Mouse (Mus musculus) CH12.LX (cell line): ENCODE data around the gene Tmbim4. TPM values are rescaled to one million over a fixed set of nuclear protein-coding genes. Genes with fewer than 3 reads are reported as not detected.

Source experiments
- DNase-seq: peaks from one replicate; pipeline ENCODE4 v3.0.0-alpha.2; 2013; ENCODE audit errors: extremely low read depth
- H3K27ac ChIP-seq: 2 replicates; pipeline ENCODE4 v1.5.1; 2012; ENCODE audit warnings: low read depth, mild to moderate bottlenecking, control low read depth, moderate library complexity; ENCODE audit not compliant: insufficient read depth
- H3K27me3 ChIP-seq: replicated peaks from 2 replicates; pipeline ENCODE3; 2012; ENCODE audit warnings: inconsistent platforms
- H3K36me3 ChIP-seq, 2 experiments: replicated peaks in 1 of 2; 2 replicates each; pipeline versions ENCODE3 to v1.6.1; 2012; ENCODE audit warnings: inconsistent platforms in 1 of 2, low read length in 1 of 2, mild to moderate bottlenecking in 1 of 2, mixed read lengths in 1 of 2, moderate library complexity in 1 of 2; ENCODE audit not compliant: control insufficient read depth in 1 of 2, insufficient read depth in 1 of 2
- H3K4me1 ChIP-seq, 2 experiments: 2 replicates each; pipeline ENCODE4 v1.6.1; 2012; ENCODE audit warnings: inconsistent platforms in 1 of 2, moderate library complexity in 1 of 2; ENCODE audit not compliant: insufficient read depth in 2 of 2, control insufficient read depth in 1 of 2
- H3K4me2 ChIP-seq: 2 replicates; pipeline ENCODE4 v1.6.1; 2012; ENCODE audit warnings: low read depth, mild to moderate bottlenecking, control low read depth; ENCODE audit not compliant: poor library complexity, insufficient read depth, severe bottlenecking
- H3K4me3 ChIP-seq, 3 experiments: fragments of 150-350 bp in 1 of 3; sonication (generic) in 1 of 3; replicated peaks in 1 of 3; 2 replicates each; pipeline versions ENCODE3 to v1.5.1; 2011 to 2012; ENCODE audit warnings: low read depth in 2 of 3, low read length in 2 of 3, mild to moderate bottlenecking in 2 of 3, moderate library complexity in 2 of 3, control low read depth in 1 of 3, improper control_type of control experiment in 1 of 3, inconsistent platforms in 1 of 3, mixed read lengths in 1 of 3; ENCODE audit not compliant: poor library complexity in 1 of 3
- H3K79me2 ChIP-seq: replicated peaks from 2 replicates; pipeline ENCODE4 v1.6.1; 2012; ENCODE audit warnings: mild to moderate bottlenecking, moderate library complexity; ENCODE audit not compliant: control insufficient read depth, poor library complexity, insufficient read depth, severe bottlenecking; ENCODE audit errors: extremely low read depth
- H3K9ac ChIP-seq: 2 replicates; pipeline ENCODE4 v1.6.1; 2012; ENCODE audit warnings: low read depth, mild to moderate bottlenecking, control low read depth, moderate library complexity; ENCODE audit not compliant: insufficient read depth
- H3K9me3 ChIP-seq: replicated peaks from 2 replicates; pipeline ENCODE3; 2012; ENCODE audit warnings: low read length, inconsistent platforms, mixed read lengths
- CHD1 ChIP-seq: IDR thresholded peaks from 2 replicates; pipeline ENCODE4 v1.6.1; 2012; ENCODE audit warnings: low read depth, low read length, improper control_type of control experiment, inconsistent platforms
- CHD2 ChIP-seq: IDR thresholded peaks from 2 replicates; pipeline ENCODE4 v1.6.1; 2011; ENCODE audit warnings: low read length, improper control_type of control experiment
- CTCF ChIP-seq, 2 experiments: IDR thresholded peaks in 1 of 2; conservative IDR thresholded peaks in 1 of 2; 2 replicates each; pipeline ENCODE4 v1.5.1; 2011 to 2012; ENCODE audit warnings: low read depth in 2 of 2, low read length in 2 of 2, improper control_type of control experiment in 1 of 2, inconsistent platforms in 1 of 2, mild to moderate bottlenecking in 1 of 2, moderate library complexity in 1 of 2
- EP300 ChIP-seq: IDR thresholded peaks from 2 replicates; pipeline ENCODE4 v1.6.1; 2011; ENCODE audit warnings: low read length, improper control_type of control experiment
- ETS1 ChIP-seq: conservative IDR thresholded peaks from 2 replicates; pipeline ENCODE4 v1.6.1; 2012; ENCODE audit warnings: low read depth, mild to moderate bottlenecking, inconsistent platforms, low read length, improper control_type of control experiment, moderate library complexity
- GABPA ChIP-seq: IDR thresholded peaks from 2 replicates; pipeline ENCODE4 v1.6.1; 2012; ENCODE audit warnings: low read depth, low read length, improper control_type of control experiment, inconsistent platforms; ENCODE audit not compliant: insufficient replicate concordance
- HCFC1 ChIP-seq: IDR thresholded peaks from 2 replicates; pipeline ENCODE4 v1.6.1; 2012; ENCODE audit warnings: low read depth, mild to moderate bottlenecking, inconsistent platforms, low read length, improper control_type of control experiment
- JUND ChIP-seq: conservative IDR thresholded peaks from 2 replicates; pipeline ENCODE4 v1.6.1; 2011; ENCODE audit warnings: low read depth, low read length, improper control_type of control experiment
- KAT2A ChIP-seq: IDR thresholded peaks from 2 replicates; pipeline ENCODE4 v1.6.1; 2012; ENCODE audit warnings: low read length, improper control_type of control experiment, inconsistent platforms; ENCODE audit not compliant: insufficient replicate concordance
- MAX ChIP-seq: IDR thresholded peaks from 2 replicates; pipeline ENCODE4 v1.6.1; 2011; ENCODE audit warnings: low read length, improper control_type of control experiment
- MXI1 ChIP-seq: IDR thresholded peaks from 2 replicates; pipeline ENCODE4 v1.6.1; 2011; ENCODE audit warnings: mild to moderate bottlenecking, low read depth, low read length, improper control_type of control experiment
- NELFE ChIP-seq: IDR thresholded peaks from 2 replicates; pipeline ENCODE4 v1.6.1; 2011; ENCODE audit warnings: low read depth, low read length, improper control_type of control experiment
- PAX5 ChIP-seq: IDR thresholded peaks from 2 replicates; pipeline ENCODE4 v1.6.1; 2012; ENCODE audit warnings: low read length, inconsistent platforms, mixed read lengths
- POLR2A ChIP-seq: IDR thresholded peaks from 2 replicates; pipeline ENCODE4 v1.6.1; 2011; ENCODE audit warnings: low read depth, mild to moderate bottlenecking, improper control_type of control experiment, low read length
- POLR2AphosphoS2 ChIP-seq: IDR thresholded peaks from 2 replicates; pipeline ENCODE4 v1.6.1; 2011; ENCODE audit warnings: low read depth, low read length, improper control_type of control experiment
- RAD21 ChIP-seq: IDR thresholded peaks from 2 replicates; pipeline ENCODE4 v1.6.1; 2011; ENCODE audit warnings: low read depth, mild to moderate bottlenecking, low read length, improper control_type of control experiment, moderate library complexity
- RCOR1 ChIP-seq: conservative IDR thresholded peaks from 2 replicates; pipeline ENCODE4 v1.6.1; 2012; ENCODE audit warnings: low read depth, mild to moderate bottlenecking, inconsistent platforms, low read length, improper control_type of control experiment
- SIN3A ChIP-seq: IDR thresholded peaks from 2 replicates; pipeline ENCODE4 v1.6.1; 2012; ENCODE audit warnings: low read length, improper control_type of control experiment, inconsistent platforms
- SMC3 ChIP-seq: IDR thresholded peaks from 2 replicates; pipeline ENCODE4 v1.6.1; 2011; ENCODE audit warnings: low read depth, low read length, improper control_type of control experiment
- TBP ChIP-seq: conservative IDR thresholded peaks from 2 replicates; pipeline ENCODE4 v1.6.1; 2011; ENCODE audit warnings: low read depth, low read length, improper control_type of control experiment
- TCF12 ChIP-seq: IDR thresholded peaks from 2 replicates; pipeline ENCODE4 v1.6.1; 2014; ENCODE audit warnings: low read depth, mild to moderate bottlenecking, inconsistent platforms, low read length, improper control_type of control experiment
- UBTF ChIP-seq: IDR thresholded peaks from 2 replicates; pipeline ENCODE4 v1.6.1; 2012; ENCODE audit warnings: low read depth, mild to moderate bottlenecking, inconsistent platforms, low read length, improper control_type of control experiment, moderate library complexity
- ZC3H11A ChIP-seq: IDR thresholded peaks from 2 replicates; pipeline ENCODE4 v1.6.1; 2012; ENCODE audit warnings: low read depth, mild to moderate bottlenecking, inconsistent platforms, low read length, improper control_type of control experiment
- ZKSCAN1 ChIP-seq: IDR thresholded peaks from 2 replicates; pipeline ENCODE4 v1.6.1; 2012; ENCODE audit warnings: low read depth, inconsistent platforms, low read length, improper control_type of control experiment, borderline replicate concordance
- ZNF384 ChIP-seq: IDR thresholded peaks from 2 replicates; pipeline ENCODE4 v1.6.1; 2012; ENCODE audit warnings: low read depth, low read length, improper control_type of control experiment, inconsistent platforms
- dilution Hi-C: fragments of 300-500 bp; cut with MboI; formaldehyde crosslinking; loops from 2 replicates; pipeline ENCODE4 v1.14.3; 2020; ENCODE audit warnings: low sequenced_read_pairs; ENCODE audit not compliant: extremely low pct_unique_long_range_greater_than_20kb, extremely low pct_ligation_motif_present
- in situ Hi-C: fragments of 300-500 bp; cut with MboI; formaldehyde crosslinking; loops from 3 replicates; pipeline ENCODE4 v1.14.3; 2019; ENCODE audit warnings: low sequenced_read_pairs, low pct_ligation_motif_present, low pct_unique_long_range_greater_than_20kb, mixed read lengths
- polyA plus RNA-seq: library from polyadenylated mRNA; unstranded; fragments of >175 nt; gene quantifications from 2 replicates; pipeline ENCODE4 v1.2.1, GENCODE M21; 2012; ENCODE audit warnings: low read depth; ENCODE audit not compliant: insufficient read length
- total RNA-seq, 2 experiments: library from RNA; depleted of rRNA; stranded (reverse); fragments of 300-350 nt in 1 of 2; fragments of >200 nt in 1 of 2; gene quantifications; 2 replicates each; pipeline ENCODE4 v1.2.3; 2012 to 2014

The Tmbim4 gene
- total and polyA plus RNA-seq, 3 experiments: 97.8 to 113 (median 112) TPM

- H3K9ac ChIP-seq: no peak overlapping the region
- H3K4me3 ChIP-seq: no peak overlapping the region
- H3K4me1 ChIP-seq: peaks cover 0 to 10% of the 10 kb centered on the region in 2 experiments; a peak in 2 of 4 replicates
- TF ChIP-seq JUND (no peak), UBTF (no peak)
- TF ChIP-seq, all 38 proteins: peak for 0
- no peak overlapping the region for H3K4me2 ChIP-seq
- no peak overlapping the region for H3K27ac ChIP-seq
- DNase-seq: no peak
- H3K9me3 ChIP-seq: no peaks in the 10 kb centered on the region
- no peaks in the 10 kb centered on the region for H3K79me2 ChIP-seq
- dilution Hi-C loops: no loop called here
- H3K27me3 ChIP-seq: no peaks in the 10 kb centered on the region
- H3K36me3 ChIP-seq: no peaks in the 10 kb centered on the region
- in situ Hi-C loops: loop anchor here (25.0 kb wide), 1 partner anchor 595 kb away; no protein-coding TSS in a partner anchor
Measured at GRCm38 (mm10) chr10:120267790-120268189, 66.4 kb downstream of the Tmbim4 start.

- no peak overlapping the region for H3K4me2 ChIP-seq
- TF ChIP-seq JUND (no peak), UBTF (no peak), CTCF (conservative IDR thresholded peaks at IDR 0.05 in 1 of 2, IDR thresholded peaks at IDR 0.05 in 1 of 2; ENCODE audit: low read depth in 2 of 2, low read length in 2 of 2) (peak in 1 of 2 experiments; percentile 45; a peak in 2 of 4 replicates), POLR2AphosphoS2 (no peak), TBP (no peak), ZKSCAN1 (no peak), SIN3A (no peak), RCOR1 (no peak), SMC3 (peak; percentile 23)
- in situ Hi-C loops (loop anchor here (25.0 kb wide), 1 partner anchor 592 kb away; no protein-coding TSS in a partner anchor), dilution Hi-C loops (no loop called here)
- H3K4me3 ChIP-seq: no peak overlapping the region
- H3K27me3 ChIP-seq: no peaks in the 10 kb centered on the region
- H3K4me1 ChIP-seq: peaks cover 0 to 10% of the 10 kb centered on the region in 2 experiments; a peak in 2 of 4 replicates
- DNase-seq: no peak
- H3K9ac ChIP-seq: no peak overlapping the region
- no peaks in the 10 kb centered on the region for H3K36me3 ChIP-seq
- H3K79me2 ChIP-seq: no peaks in the 10 kb centered on the region
- no peak overlapping the region for H3K27ac ChIP-seq
- H3K9me3 ChIP-seq: no peaks in the 10 kb centered on the region
Measured at GRCm38 (mm10) chr10:120269946-120270345, 68.6 kb downstream of the Tmbim4 start.

- Histone ChIP-seq H3K4me2 (no peak overlapping the region), H3K27ac (no peak overlapping the region), H3K4me1 (peaks cover 0 to 10% of the 10 kb centered on the region in 2 experiments; a peak in 2 of 4 replicates), H3K79me2 (no peaks in the 10 kb centered on the region), H3K9ac (no peak overlapping the region), H3K36me3 (no peaks in the 10 kb centered on the region), H3K9me3 (no peaks in the 10 kb centered on the region), H3K27me3 (no peaks in the 10 kb centered on the region), H3K4me3 (no peak overlapping the region)
- in situ Hi-C loops (loop anchor here (25.0 kb wide), 1 partner anchor 592 kb away; no protein-coding TSS in a partner anchor), dilution Hi-C loops (no loop called here)
- DNase-seq: peak; percentile 79
- peak; percentile 68 for TF ChIP-seq SMC3
- TF ChIP-seq CHD2: no peak
- TF ChIP-seq HCFC1: no peak
- TF ChIP-seq ZNF384: peak; percentile 66; the same call in 1 of the 2 replicates
- TF ChIP-seq UBTF: no peak
- TF ChIP-seq NELFE: 0 out of 2 replicates have a peak, but pooled peaks have one; percentile 18
- no peak for TF ChIP-seq MXI1
- no peak for TF ChIP-seq SIN3A
- TF ChIP-seq POLR2A: no peak
- TF ChIP-seq ETS1: no peak
- TF ChIP-seq PAX5: no peak
- no peak for TF ChIP-seq ZKSCAN1
- no peak; the same call in 1 of the 2 replicates for TF ChIP-seq ZC3H11A
- no peak for TF ChIP-seq POLR2AphosphoS2
- no peak for TF ChIP-seq EP300
- no peak for TF ChIP-seq CHD1
- no peak for TF ChIP-seq TCF12
- TF ChIP-seq RCOR1: no peak
- TF ChIP-seq RAD21: peak; percentile 72
- TF ChIP-seq GABPA: no peak
- no peak for TF ChIP-seq TBP
- peak; percentile 41; the same call in 1 of the 2 replicates for TF ChIP-seq MAX
- no peak for TF ChIP-seq KAT2A
Measured at GRCm38 (mm10) chr10:120270777-120271176, 69.4 kb downstream of the Tmbim4 start.
